Mouse (Mus musculus) telencephalon, adult 2 months (tissue): ENCODE measurements around the gene Syk.
A peak's percentile ranks its signal among the peaks of the same experiment; 100 is the strongest.

Source experiments
- DNase-seq: peaks from one replicate; pipeline ENCODE4 v3.0.0-alpha.2; 2011; ENCODE audit warnings: low read depth, low spot score

Gene Syk

DNA sequence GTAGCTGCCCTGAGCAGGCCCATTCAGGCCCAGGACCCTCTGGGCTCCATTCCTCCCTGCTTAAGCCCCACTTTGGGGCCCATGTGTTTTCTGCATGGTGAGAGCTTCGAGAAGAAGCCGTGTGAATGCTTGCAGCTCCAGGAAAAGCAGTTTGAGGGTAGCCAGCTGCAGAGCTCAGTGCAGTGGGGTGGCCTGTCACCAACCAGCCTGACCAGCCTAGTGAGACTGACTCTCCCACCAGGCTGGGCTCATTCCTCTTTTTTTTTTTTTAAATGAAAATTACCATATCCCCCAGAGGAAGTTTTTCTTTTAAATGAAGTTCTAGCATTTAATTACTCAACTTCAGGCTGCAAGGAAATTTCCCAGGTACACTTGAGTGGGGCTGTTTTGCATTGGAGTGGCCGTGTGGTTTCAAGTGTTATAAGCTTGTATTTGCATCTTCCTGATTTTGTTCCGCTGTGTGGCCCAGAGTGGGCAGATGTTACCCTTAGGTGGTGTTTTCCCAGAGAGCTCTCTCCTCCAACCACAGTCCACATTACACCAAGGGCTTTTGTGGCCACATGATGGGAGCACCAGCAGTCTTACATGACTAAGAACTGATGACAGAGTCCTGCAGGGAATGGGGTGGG lies 17.2 kb downstream of the Syk start:
- DNase-seq: no peak

DNA sequence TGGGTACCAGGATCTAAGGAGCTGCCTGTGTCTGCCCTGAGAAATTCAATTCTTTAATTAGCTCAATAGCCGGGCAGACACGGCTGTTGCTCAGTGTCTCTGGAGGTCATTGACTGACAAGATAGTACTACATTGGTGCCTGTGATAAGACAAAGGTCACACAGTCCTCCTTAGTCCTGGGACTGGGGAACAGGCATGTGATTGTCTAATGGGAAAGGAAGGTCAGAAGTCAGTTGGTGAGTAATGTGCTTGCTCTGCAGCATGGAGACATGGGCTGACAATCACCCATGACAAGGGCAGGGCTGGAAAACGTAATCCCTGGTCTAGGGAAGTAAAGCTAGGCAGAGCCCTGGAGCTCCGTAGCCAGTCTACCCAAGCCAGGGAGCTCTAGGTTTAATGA lies 19.8 kb downstream of the Syk start:
- DNase-seq: no peak

DNA sequence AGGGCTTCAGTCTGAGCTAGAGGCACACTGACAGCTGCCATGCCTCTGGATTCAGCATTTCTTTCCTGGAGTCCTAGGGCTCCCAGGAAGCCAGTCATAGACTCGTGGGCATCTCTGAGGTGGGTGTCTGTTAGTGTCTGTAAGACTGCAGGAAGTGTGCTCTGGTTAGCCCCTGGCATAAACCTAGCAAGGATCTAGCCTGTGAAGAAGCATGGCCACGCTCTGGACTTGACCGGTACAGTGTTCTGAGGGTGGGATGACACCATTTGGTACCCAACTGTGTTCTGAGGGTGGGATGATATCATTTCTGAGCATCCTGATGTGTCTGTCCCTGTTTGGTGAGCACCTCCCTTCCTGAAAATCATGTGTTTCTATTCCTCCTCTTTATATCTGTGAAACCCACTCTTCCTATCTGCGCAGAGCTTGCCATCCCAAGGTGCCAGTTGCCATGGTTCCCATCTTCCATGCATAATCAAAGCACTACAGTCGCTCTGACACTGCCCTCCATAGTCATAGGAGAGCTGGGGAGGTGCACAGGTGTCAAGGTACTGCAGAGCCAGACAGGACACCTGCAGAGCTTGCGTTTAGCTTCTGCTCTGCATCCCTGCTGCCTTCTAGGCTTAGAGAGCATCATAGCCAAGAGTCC lies 20.9 kb downstream of the Syk start:
- no peak for DNase-seq

DNA sequence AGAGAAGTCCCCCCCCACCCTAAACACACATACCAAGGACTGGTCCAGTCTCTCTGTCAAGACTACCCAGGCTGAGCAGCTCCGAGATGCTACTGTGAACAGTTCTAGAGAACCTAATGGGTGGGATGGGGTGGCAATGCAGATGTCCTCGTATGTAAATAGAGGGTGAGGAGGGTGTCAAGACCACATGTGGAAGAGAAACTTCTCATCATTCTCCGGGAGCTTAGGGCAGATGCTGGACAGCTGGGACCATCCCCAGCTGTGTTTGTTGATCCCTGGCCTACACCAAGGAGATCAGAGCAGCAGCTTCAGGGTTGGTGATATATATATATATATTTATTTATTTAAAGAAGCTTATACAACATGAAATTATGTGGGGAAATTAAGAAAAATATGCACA lies 22.0 kb downstream of the Syk start:
- no peak for DNase-seq

DNA sequence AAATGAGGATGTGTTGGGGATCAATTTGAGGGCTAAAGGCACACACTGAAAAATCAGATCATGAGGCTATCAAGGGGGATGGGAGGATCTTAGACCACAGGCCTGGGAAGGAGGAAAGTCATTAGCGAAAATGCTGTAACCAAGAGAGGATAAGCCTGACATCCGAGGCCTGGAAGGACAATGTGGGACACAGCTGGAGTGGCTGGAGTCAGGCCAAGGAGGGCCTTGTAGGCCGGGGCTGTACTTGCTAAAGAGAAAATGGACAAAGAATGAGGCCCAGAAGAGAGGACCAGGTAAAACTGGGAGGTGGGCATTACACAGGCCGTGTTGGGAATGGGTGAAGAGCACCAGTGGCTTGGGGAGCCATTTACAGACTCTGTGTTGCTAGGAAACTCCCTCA lies 22.9 kb downstream of the Syk start:
- no peak for DNase-seq

DNA sequence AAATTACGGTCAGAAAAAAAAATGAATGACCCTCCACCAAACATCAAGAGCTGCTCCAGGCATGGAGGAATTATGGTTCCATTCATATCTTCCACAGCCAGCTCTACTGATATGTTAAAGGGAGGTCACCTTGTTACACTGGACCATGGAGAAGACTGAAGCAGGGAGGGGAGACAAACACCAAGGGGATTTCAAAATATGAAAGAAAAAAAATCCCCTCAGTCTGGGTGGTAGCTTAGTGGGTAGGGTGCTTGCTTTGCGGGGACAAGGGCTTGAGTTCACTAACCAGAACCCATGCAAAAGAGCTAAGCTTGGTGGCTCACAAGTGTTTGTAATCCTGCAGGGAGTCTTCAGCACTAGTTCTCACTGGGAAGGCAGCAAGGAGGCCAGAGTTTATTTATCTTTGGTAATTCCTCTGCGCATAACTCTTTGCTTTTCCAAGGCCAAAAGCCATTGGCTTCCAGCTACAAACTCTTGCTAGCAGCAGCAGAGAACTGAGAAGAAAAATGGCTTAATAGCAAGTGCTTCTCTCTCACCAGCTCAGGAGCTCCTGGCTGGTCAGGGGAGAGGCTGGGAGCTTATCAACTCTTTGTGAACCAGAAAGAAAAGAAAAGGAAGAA lies 23.8 kb downstream of the Syk start:
- DNase-seq: no peak

DNA sequence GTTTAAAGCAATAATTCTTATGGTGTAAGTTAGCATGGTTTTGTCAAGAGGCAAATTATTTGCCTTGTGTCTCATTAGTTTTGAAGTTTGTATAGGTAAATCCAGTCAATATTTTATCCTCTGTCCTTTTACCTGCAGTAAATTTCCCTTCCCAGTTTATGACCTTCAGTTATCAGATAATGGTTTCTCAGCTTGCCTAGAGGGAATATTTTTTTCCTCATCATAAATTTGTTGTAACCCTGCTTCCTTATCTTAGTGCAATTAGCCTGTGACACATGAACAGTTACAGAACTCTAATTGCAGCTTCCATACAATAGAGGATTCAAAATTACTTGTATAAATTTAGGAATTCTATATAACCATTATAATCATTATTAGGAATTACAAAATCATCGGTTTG lies 25.0 kb downstream of the Syk start:
- no peak for DNase-seq

DNA sequence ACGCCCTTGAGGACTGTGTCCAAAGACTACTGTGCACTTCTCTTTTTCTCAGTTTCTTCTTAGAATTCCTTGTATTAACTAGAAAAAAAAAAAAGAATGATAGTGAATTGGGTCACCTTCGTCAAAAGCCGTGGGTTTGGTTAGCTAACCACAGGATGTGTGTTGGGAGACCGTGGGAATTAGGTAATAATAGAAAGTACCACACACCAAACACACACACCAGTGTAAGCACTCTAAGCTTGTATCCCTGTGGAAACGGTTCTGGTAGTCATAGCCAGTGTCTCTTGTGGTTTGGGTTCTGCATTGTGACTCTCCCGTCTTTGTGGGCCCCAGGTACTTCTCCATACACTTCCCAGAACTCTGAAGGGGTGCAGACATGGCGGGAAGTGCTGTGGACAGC lies 27.5 kb downstream of the Syk start:
- DNase-seq: no peak

DNA sequence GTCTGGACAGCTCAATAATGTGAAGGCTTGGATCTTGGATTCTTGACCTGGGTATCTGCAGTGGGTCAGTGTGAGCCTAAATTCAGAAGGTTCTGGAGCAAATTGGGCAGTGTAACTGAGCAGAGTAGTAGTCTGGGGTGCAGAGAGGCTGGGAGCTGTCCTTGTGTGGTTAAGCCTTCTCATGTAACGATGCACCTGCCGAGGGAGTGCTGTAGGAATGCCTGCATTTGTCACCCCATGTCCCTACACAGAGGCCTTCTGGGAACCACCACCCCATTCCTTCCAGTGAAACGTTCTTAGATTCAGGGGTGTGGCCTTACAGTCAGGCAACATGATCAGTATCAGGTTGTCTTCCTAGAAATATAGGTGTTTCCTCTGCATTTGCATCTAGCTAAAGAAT lies 30.3 kb downstream of the Syk start:
- no peak for DNase-seq

DNA sequence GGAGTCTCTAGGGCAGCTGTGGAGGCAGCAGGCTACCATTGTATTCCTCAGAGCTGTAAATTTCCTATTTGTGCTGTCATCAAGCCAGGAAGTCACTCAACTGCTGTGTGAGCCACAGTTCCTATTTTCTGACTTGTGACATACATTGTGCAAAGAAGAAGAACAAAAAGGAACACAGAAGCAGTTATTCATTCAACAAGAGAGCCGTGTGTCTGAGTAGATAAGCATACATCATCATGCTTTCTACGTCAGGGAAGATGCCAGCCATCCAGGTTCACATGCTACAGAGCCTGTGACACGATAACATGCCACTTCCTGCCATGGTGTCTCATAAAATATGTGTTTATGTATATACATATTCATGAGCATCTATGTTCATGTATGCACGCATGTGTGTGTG lies 32.1 kb downstream of the Syk start:
- no peak for DNase-seq

DNA sequence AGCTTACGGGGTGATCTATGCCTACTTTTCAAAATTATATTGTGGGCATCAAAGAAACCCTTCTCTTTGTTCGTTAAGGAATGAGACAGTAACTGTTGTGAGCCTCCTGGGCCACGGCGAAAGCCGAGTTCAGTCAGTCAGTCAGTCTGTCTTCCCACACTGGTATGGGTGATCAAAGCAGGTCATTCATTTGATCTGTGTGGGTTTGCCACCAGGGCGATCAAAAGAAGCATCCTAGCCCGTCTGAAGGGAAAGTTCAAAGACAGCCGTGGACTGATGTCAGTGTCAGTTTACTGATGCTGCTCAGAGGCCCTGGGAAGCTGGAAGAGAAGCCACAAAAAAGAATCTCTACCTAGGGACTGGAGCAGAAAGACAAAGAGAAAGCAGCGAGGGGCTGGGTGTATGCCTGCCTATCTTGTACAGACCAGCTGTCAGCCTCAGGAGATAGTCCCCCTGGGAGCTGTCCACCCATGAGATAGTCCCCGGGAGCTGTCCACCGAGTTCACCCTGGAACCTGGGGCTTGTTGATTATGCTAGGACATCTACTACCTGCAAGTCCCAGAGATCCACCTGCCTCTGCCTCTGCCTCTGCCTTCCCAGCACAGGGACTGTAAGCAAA lies 34.2 kb downstream of the Syk start:
- DNase-seq: no peak

DNA sequence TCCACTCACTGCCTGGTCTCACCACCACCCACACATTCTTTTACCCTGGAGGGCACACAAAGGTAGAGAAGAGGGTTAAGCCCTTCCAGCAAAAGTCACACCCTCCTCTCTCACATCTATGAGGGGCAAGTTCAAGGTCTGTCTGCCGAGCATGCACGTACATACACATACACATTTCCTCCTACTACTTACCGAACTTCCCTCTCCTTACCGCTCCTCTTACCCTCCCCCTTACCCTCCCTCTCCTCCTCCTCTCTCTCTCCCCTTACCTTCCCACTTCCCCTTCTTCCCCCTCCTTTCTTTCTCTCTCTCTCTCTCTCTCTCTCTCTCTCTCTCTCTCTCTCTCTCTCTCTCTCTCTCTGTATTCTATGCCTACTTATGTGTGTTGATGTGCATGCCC lies 35.6 kb downstream of the Syk start:
- no peak for DNase-seq

DNA sequence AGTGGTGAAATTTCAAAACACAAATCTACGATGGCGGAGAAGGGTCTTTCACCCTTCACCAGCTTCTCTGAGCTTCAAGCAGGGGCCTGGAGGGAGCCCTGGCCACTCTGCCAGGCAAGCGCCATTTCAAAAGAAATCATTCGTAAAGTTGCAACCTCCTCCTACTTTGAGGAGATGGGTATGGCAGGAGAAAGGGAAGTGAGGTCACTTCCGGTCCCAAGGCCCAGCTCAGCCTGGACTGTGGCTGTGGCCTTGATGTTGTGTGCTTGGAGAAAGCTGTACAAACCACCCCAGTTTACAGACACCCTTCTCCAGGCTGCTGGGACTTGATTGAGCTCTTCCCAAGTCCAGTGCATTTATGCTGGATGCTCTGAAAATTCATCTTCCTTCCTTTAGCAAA lies 36.5 kb downstream of the Syk start:
- DNase-seq: no peak

DNA sequence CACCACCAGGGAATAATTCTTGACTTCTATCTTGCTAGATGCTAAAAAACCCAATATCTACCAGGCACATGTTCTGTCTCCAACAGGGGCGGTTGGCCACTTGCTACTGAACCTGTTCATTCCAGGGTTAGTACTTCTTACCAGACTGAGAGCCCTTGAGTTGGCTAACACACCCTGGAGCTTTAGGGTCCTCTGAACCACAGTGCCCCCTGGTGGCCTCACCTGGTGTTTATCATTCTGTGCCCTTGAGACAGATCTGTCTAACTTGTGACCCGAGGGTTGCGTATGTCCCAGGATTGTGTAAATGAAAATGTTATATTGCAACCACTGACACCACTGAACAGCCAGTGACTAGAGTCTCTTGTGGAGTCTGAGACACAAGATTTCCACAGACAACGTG lies 41.1 kb downstream of the Syk start:
- DNase-seq: no peak

DNA sequence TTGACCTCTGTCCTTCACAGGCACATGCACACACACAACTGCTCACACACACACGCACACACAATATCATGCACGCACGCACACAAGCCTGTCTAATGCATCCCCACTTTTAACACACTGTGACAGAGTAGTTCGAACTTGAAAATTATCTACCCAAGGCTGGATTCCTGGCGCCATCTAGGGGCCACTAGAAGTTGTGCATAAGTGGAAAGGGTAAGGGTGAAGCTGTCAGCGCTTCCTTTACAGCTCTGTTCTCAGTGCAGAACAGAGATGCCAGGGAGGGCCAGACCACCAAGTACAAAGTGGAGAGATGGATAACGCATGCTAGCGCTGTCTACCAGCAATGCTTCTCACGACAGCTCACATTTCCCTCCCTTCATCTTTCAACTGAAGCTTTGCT lies 45.6 kb downstream of the Syk start:
- DNase-seq: peak; percentile 23

DNA sequence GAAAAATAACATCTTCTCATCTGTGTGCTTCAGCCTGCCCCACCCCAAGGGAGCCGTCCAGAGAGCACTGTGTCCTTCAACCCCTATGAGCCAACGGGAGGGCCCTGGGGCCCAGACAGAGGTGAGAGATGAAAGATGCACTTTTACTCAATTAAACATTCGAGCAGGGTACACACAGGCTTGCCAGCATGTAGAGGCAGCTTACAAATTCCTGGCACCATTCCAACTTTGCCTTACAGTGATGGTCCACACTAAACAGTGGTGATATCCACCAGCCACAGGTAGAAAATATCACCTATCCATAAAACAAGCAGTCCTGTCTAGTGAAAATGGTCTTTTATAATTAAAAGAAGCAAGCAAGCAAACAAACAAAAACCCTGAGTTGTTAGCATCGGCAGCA lies 48.7 kb downstream of the Syk start:
- no peak for DNase-seq

DNA sequence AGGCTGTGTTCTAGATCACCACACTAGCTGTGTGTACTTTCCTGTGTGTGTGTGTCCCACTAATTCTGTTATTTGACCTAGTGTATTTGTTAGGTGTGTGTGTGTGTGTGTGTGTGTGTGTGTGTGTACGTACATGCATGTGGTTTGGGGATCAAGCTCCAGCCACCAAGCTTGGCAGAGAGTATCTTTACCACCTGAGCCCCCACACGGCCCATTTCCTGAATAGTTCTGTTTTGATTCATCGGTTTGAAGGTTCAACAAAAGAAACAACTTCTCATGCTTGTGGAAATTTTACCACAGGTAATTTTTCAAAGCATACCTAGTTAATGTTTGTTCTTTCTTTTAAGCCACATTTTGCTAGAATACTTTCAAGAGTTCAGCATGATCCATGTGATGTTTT lies 52.5 kb downstream of the Syk start:
- no peak for DNase-seq

DNA sequence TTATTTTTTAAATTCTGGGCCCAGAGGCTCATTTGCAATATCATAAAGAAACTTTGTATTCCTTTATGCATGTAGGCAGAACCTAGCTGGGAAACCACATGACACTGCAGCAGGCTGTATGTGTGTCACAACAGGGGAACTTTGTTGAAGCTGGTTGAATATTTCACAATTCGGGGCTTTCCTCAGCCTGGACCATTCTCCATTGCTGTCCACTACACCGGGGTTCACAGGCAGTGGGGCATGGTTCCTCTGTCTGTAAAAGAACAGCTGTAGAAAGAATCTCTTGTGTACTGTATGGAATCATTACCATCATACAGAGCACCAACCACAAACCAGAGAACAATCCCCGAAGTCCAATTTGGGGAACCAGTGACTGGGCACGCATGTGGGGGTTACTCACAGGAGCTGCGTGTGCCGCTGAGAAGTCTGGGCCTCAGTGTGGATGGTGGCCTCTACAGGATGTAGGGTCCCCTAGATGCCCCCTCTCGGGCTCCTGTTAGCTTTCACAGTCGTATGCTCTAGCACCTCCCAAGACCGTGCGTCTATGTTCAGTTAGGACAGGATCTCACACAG lies 53.3 kb downstream of the Syk start:
- DNase-seq: no peak

DNA sequence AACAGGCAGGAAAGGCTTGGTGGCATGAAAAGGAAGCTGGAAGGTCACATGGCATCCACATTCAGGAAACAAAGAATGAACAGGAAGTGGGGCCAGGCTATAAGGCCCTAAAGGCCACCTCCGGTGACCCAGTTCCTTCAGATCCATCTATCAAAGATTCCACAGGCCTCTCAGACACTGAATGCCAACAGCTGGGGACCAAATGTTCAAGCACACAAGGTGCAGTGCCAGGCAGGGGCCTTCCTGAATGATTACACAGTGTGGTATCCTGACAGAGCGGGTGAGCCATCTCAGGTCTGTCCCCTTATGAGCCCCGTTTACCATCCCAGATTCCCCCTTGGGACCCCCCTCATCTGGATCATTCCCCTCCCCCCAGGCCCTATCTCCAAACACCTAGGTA lies 63.6 kb downstream of the Syk start:
- no peak for DNase-seq

DNA sequence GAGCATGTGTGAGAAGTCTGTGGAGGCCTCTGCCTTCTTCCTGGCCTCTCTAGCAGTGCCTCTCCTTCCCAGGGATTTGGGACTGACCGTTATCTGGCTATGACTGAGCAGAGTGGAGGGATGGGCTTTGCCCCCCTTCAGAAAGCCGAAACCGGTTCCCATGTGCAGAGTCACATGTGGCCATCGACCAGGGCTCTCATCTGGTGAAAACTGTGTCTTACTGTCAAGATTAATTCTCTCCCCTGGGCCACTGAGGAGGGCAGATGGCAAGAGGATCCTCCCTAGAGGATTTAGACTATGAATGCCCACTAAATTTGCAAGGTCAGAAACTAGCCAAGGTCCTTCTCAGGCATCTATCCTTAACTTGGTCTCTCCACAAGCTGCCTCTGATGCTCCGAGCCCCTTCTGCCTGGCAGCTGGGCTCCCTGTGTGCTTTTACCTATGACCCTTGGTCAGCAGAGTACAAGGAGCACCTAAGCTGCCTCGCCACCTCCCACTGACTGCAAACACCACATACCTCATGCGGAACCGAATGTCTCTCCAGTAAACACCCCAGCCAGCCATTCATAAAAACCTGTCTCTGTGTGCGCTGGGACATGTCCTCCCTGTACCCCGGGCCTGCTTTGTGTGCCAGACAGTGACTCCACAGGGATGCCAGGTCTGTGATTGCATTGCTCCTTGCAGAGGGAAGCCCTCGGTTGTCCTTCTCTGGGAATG lies 65.2 kb downstream of the Syk start:
- DNase-seq: no peak

DNA sequence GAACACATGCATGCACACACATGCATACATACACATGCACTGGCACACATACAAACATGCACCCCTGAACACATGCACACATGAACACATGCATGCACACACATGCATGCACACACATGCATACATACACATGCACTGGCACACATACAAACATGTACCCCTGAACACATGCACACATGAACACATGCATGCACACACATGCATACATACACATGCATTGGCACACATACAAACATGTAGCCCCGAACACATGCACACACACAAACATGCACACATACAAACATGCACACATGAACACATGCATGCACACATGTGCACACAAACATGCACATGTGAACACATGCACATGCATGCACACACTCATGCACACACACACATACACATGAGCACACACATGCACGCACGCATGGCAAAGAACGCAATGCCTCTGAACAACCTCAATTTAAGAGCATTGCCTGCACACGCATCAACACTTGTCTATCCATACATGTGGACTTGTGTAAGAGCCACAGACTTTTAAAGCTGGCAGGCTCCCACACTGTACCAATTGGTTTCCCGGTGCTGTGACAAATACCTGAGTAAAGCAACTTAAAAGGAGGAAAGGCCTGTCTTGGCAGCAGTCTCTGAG lies 66.9 kb downstream of the Syk start:
- DNase-seq: no peak
